Mouse (Mus musculus) cortical plate, adult 2 months (tissue): ENCODE data around the gene Ip6k3.

Source experiments
- CTCF ChIP-seq: fragments of 200-500 bp; IDR thresholded peaks from 2 replicates; pipeline ENCODE4 v1.5.1; 2011; ENCODE audit warnings: mild to moderate bottlenecking, control low read depth, low read length; ENCODE audit not compliant: insufficient read depth; ENCODE audit errors: extremely low read depth
- POLR2A ChIP-seq: fragments of 200-500 bp; IDR thresholded peaks from 2 replicates; pipeline ENCODE4 v1.6.1; 2011; ENCODE audit warnings: mild to moderate bottlenecking, low read length, control low read depth; ENCODE audit not compliant: insufficient read depth; ENCODE audit errors: extremely low read depth

DNA sequence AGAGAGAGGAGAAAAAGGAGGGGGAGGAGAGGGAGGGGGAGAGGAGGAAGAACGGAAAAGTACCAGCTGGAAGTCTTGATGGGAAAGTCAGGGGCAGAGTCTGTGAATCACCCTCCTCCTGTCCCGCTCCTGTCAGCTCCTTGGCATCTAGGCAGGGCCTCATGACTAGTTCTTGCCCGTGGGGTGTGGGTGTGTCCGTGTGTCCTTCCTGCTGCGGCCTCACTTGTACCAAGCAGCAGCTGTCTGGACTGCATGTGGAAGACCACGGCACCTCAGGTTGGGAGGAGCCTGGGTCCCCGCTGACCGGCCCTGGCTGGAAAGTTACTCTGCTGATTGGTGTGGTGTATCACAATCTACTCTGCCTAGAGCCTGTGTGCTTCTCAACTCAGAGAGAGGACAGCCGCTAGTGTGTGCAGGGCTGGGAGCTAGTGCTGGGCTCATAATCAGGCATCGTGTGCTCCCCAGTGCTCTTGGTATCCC, 25.6 kb downstream of the Ip6k3 start:
- TF ChIP-seq CTCF (no peak), POLR2A (no peak)
